Mouse (Mus musculus) megakaryocyte, adult 5-6 weeks (primary cell): Measurements from ENCODE around the gene Gad2. TPM values are rescaled to one million over a fixed set of nuclear protein-coding genes. Genes with fewer than 3 reads are reported as not detected.

Experiments
- total RNA-seq, 2 experiments: library from RNA; stranded (forward) in 1 of 2; stranded (reverse) in 1 of 2; fragments of 153-499, 151-499 nt in 1 of 2; fragments of 221-1000, 200-1000 nt in 1 of 2; gene quantifications; 2 replicates each; pipeline versions ENCODE4 v1.2.3 to v1.2.4; 2015 to 2017

The Gad2 gene
- total RNA-seq, 2 experiments from 2014 or later, result not detected

Other genes with a start within 250 kb of the Gad2 start
- 194 and 206 TPM in 2 replicates for gene Apbb1ip, start 151.9 kb downstream of the Gad2 start, total RNA-seq (2015)
- 27.6 and 49.7 TPM in 2 replicates for gene Apbb1ip, start 151.9 kb downstream of the Gad2 start, total RNA-seq (2017)